8 mouse cellular contexts compared by ENCODE assay signal in the genomic region with DNA sequence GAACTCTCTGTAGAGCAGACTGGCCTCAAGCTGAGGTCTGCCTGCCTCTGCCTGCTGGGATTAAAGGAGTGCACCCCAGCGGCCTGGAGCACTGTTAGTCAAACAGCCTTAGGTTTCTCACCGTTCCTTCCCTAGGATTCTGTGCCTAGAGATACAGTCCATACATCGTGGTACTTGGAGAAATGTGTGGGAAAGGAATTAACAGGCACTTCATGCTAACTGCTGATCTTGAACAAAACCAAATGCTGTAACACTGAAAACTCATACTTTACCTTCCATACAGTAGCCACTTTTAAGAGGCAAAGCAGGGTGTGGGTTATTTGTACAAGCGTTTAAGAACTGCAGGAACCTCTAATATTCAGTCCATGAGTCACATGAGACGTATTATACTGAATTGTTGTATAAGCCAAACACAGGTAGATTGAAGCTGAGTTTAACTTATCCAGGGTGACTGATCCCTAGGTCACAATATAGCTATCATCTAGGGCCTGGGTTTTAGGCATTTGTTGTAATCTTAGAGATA. TPM values are rescaled to one million over a fixed set of nuclear protein-coding genes. Genes with fewer than 3 reads are reported as not detected.
DNase-seq lines count a peak whose midpoint lies in the region; ATAC-seq and TF ChIP-seq lines count a peak whose summit lies in the region.

No protein-coding gene starts in this region.

- H3K27me3 ChIP-seq in embryonic facial prominence, embryonic 11.5 days (ENCODE audit: control insufficient read depth, insufficient read depth, low read length), result no peaks in the 10 kb centered on the region
- no peaks in the 10 kb centered on the region for H3K27me3 ChIP-seq in intestine, embryonic 15.5 days (replicated peaks)
- no peaks in the 10 kb centered on the region for H3K27me3 ChIP-seq in myocyte (ENCODE audit: control insufficient read depth, insufficient read depth, insufficient read length)

- no peak for TF ChIP-seq POLR2A in myocyte (IDR thresholded peaks at IDR 0.05; ENCODE audit: insufficient read length, low read depth)

- H3K79me2 ChIP-seq in myocyte (ENCODE audit: control insufficient read depth, insufficient read depth), result peaks cover 52% of the 10 kb centered on the region

- no peak for ATAC-seq in embryonic facial prominence, embryonic 11.5 days (replicated peaks; ENCODE audit: insufficient number of reproducible peaks, low FRiP score, low TSS enrichment, low read depth)
- ATAC-seq in intestine, embryonic 15.5 days, result no peak

- peak overlapping the region; percentile 85 for H3ac ChIP-seq in myocyte (ENCODE audit: control insufficient read depth, insufficient read length)

- peak overlapping the region; percentile 69; the same call in 1 of the 2 replicates for H3K4me2 ChIP-seq in embryonic facial prominence, embryonic 11.5 days (ENCODE audit: low read depth, low read length)
- H3K4me2 ChIP-seq in intestine, embryonic 15.5 days (replicated peaks), result peak overlapping the region; percentile 65
- H3K4me2 ChIP-seq in myocyte (ENCODE audit: low read depth), result peak overlapping the region; percentile 80

- H3K9me3 ChIP-seq in embryonic facial prominence, embryonic 11.5 days (replicated peaks; ENCODE audit: control insufficient read depth, low read length), result no peaks in the 10 kb centered on the region
- no peaks in the 10 kb centered on the region for H3K9me3 ChIP-seq in intestine, embryonic 15.5 days

- no peaks in the 10 kb centered on the region; the same call in 1 of the 2 replicates for H3K36me3 ChIP-seq in embryonic facial prominence, embryonic 11.5 days (replicated peaks; ENCODE audit: control insufficient read depth, insufficient read depth, low read depth, low read length)
- H3K36me3 ChIP-seq in intestine, embryonic 15.5 days, result peaks cover 11% of the 10 kb centered on the region
- H3K36me3 ChIP-seq in myocyte (ENCODE audit: control insufficient read depth, insufficient read depth), result peaks cover 47% of the 10 kb centered on the region

- H3K4me3 ChIP-seq in layer of hippocampus, adult 2 months, result no peak overlapping the region
- H3K4me3 ChIP-seq in embryonic facial prominence, embryonic 11.5 days (ENCODE audit: low read depth, low read length), result peak overlapping the region; percentile 87; the same call in 1 of the 2 replicates
- peak overlapping the region; percentile 87 for H3K4me3 ChIP-seq in intestine, embryonic 15.5 days (replicated peaks)
- peak overlapping the region; percentile 97 for H3K4me3 ChIP-seq in myocyte

- peak overlapping the region; percentile 82; the same call in 1 of the 2 replicates for H3K27ac ChIP-seq in layer of hippocampus, adult 2 months
- no peak overlapping the region for H3K27ac ChIP-seq in embryonic facial prominence, embryonic 11.5 days (replicated peaks; ENCODE audit: low read depth, low read length)
- peak overlapping the region; percentile 7; the same call in 1 of the 2 replicates for H3K27ac ChIP-seq in intestine, embryonic 15.5 days

- no peak for TF ChIP-seq CTCF in layer of hippocampus, adult 2 months (conservative IDR thresholded peaks at IDR 0.05)

- no peaks in the 10 kb centered on the region for H3K4me1 ChIP-seq in embryonic facial prominence, embryonic 11.5 days (ENCODE audit: control insufficient read depth, insufficient read depth, low read length)
- H3K4me1 ChIP-seq in intestine, embryonic 15.5 days (replicated peaks), result peaks cover 18% of the 10 kb centered on the region

- no peak for DNase-seq in layer of hippocampus, adult 2 months (ENCODE audit: low spot score in 2 of 2)
- DNase-seq in layer of hippocampus, postnatal 14 days (ENCODE audit: low spot score in 2 of 2), result no peak
- no peak for DNase-seq in embryonic facial prominence, embryonic 11.5 days (ENCODE audit: low spot score)
- no peak for DNase-seq in adrenal gland, adult (ENCODE audit: inconsistent age in 2 of 2, low spot score in 1 of 2)
- no peak for DNase-seq in layer of hippocampus, postnatal 25 days (ENCODE audit: extremely low spot score in 1 of 2, low spot score in 1 of 2)
- DNase-seq in T-cell, adult 2 months (ENCODE audit: low spot score), result no peak

- 55% methylated on average over 5 of the region's 5 CpGs for WGBS in embryonic facial prominence, embryonic 11.5 days
- 36% methylated on average over 5 of the region's 5 CpGs for WGBS in intestine, embryonic 15.5 days

- H3K9ac ChIP-seq in embryonic facial prominence, embryonic 11.5 days (replicated peaks; ENCODE audit: low read length), result no peak overlapping the region; the same call in 1 of the 2 replicates
- H3K9ac ChIP-seq in intestine, embryonic 15.5 days, result peak overlapping the region; percentile 29; the same call in 1 of the 2 replicates

TF ChIP-seq in myocyte, 11 proteins besides CTCF, POLR2A, EP300 and RAD21:
- peak; percentile 37 for TF ChIP-seq POLR2AphosphoS2 (IDR thresholded peaks at IDR 0.05; ENCODE audit: insufficient read length, low read depth)
- no peak for TF ChIP-seq SRF (IDR thresholded peaks at IDR 0.05; ENCODE audit: control insufficient read depth, insufficient read length, low read depth)

RNA-seq across cellular contexts. Expression of a gene that starts 2.1 kb away (rescaled TPM):
- 10 to 100 TPM; 44.5 to 46.2 TPM for total RNA-seq in layer of hippocampus, adult 2 months (2021)
- total RNA-seq in layer of hippocampus, postnatal 14 days (2021), result 10 to 100 TPM; 49.4 to 60.7 TPM
- 1,092 and 1,165 TPM in 2 replicates for polyA plus RNA-seq in embryonic facial prominence, embryonic 11.5 days (2014; fragmentation: Nextera tagmentation; extraction: Ambion mirVana)
- 999 and 1,061 TPM in 2 replicates for polyA plus RNA-seq in intestine, embryonic 15.5 days (2015; fragmentation: Nextera tagmentation; extraction: Ambion mirVana)
- 451 TPM for polyA plus RNA-seq in myocyte (2012; fragmentation: generic; extraction: Trizol)
- 10 to 100 TPM; 45.0 to 46.0 TPM for total RNA-seq in layer of hippocampus, postnatal 25 days (2021)

RNA-seq across cellular contexts. Expression of a gene that starts 2.1 kb away (rescaled TPM):
- 1 to 10 TPM; 2.8 to 4.9 TPM for total RNA-seq in layer of hippocampus, adult 2 months (2021)
- 1 to 10 TPM; 2.1 to 3.0 TPM for total RNA-seq in layer of hippocampus, postnatal 14 days (2021)
- 5.7 and 6.8 TPM in 2 replicates for polyA plus RNA-seq in embryonic facial prominence, embryonic 11.5 days (2014; fragmentation: Nextera tagmentation; extraction: Ambion mirVana)
- 2.8 and 2.9 TPM in 2 replicates for polyA plus RNA-seq in intestine, embryonic 15.5 days (2015; fragmentation: Nextera tagmentation; extraction: Ambion mirVana)
- polyA plus RNA-seq in myocyte (2012; fragmentation: generic; extraction: Trizol), result 1.0 TPM
- total RNA-seq in layer of hippocampus, postnatal 25 days (2021), result 1 to 10 TPM; 2.3 to 4.0 TPM

RNA-seq across cellular contexts. Expression of a gene that starts 19.6 kb away (rescaled TPM):
- total RNA-seq in layer of hippocampus, adult 2 months (2021), result 10 to 100 TPM; 16.3 to 17.1 TPM
- total RNA-seq in layer of hippocampus, postnatal 14 days (2021), result 10 to 100 TPM; 14.3 to 15.0 TPM
- 77.2 and 87.9 TPM in 2 replicates for polyA plus RNA-seq in embryonic facial prominence, embryonic 11.5 days (2014; fragmentation: Nextera tagmentation; extraction: Ambion mirVana)
- 48.8 and 56.3 TPM in 2 replicates for polyA plus RNA-seq in intestine, embryonic 15.5 days (2015; fragmentation: Nextera tagmentation; extraction: Ambion mirVana)
- polyA plus RNA-seq in myocyte (2012; fragmentation: generic; extraction: Trizol), result 13.5 TPM
- total RNA-seq in layer of hippocampus, postnatal 25 days (2021), result 10 to 100 TPM; 14.6 to 17.5 TPM

RNA-seq across cellular contexts. Expression of a gene that starts 52.1 kb away (rescaled TPM):
- total RNA-seq in layer of hippocampus, adult 2 months (2021), result 1 to 10 TPM; 9.0 to 9.1 TPM
- total RNA-seq in layer of hippocampus, postnatal 14 days (2021), result 1 to 10 TPM; 6.6 to 7.4 TPM
- polyA plus RNA-seq in embryonic facial prominence, embryonic 11.5 days (2014; fragmentation: Nextera tagmentation; extraction: Ambion mirVana), result 6.1 and 6.7 TPM in 2 replicates
- 10.1 and 11.3 TPM in 2 replicates for polyA plus RNA-seq in intestine, embryonic 15.5 days (2015; fragmentation: Nextera tagmentation; extraction: Ambion mirVana)
- 2.9 TPM for polyA plus RNA-seq in myocyte (2012; fragmentation: generic; extraction: Trizol)
- 1 to 10 TPM; 6.5 to 6.9 TPM for total RNA-seq in layer of hippocampus, postnatal 25 days (2021)
